Mouse (Mus musculus) olfactory bulb, adult 2 months (tissue): ENCODE data around the gene Snrpd2.

Experiments
- CTCF ChIP-seq: fragments of 200-500 bp; IDR thresholded peaks from 2 replicates; pipeline ENCODE4 v1.5.1; 2012; ENCODE audit warnings: low read depth, mild to moderate bottlenecking, low read length, moderate library complexity; ENCODE audit not compliant: insufficient read depth
- POLR2A ChIP-seq: fragments of 200-500 bp; IDR thresholded peaks from 2 replicates; pipeline ENCODE4 v1.6.1; 2012; ENCODE audit warnings: mild to moderate bottlenecking, low read depth, low read length, moderate library complexity; ENCODE audit not compliant: insufficient read depth

DNA sequence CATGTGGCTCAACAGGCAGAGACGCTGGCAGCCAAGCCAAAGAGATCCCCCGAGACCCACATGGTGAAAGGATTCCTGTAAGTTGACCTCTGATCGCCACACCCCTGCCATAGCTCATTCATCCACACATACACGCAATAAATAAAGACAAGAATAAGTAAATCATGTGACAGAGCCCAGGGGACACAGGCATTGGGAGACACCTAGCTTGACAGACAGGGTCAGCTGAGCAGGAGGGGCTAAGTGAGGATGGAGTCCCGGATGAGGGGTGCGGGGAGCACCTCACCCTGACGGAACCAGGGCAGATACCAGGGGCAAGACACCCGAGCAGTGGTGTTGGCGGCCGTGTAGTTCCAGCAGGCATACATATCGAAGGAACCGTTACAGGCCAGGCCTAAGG, 14.2 kb downstream of the Snrpd2 start:
- TF ChIP-seq CTCF (no peak), POLR2A (no peak)
